Mouse (Mus musculus): ENCODE data around the gene Fam43b. TPM values are rescaled to one million over a fixed set of nuclear protein-coding genes. Genes with fewer than 3 reads are reported as not detected.
A peak's percentile ranks its signal among the peaks of the same experiment; 100 is the strongest.
"Not testable (repeated sequence)": the region's sequence is repeated elsewhere in the genome, so short reads cannot be mapped to it uniquely, and the experiment has no call there.

Fam43b gene
- 0.31 TPM in 1 of 2 replicates, not detected in the other for polyA plus RNA-seq (2015; fragmentation: Nextera tagmentation; extraction: Ambion mirVana)

GRCm38 (mm10) chr4:138395971-138396645, at the start of gene Fam43b:
Fam43b (minus strand) TSS chr4:138396528.
- Histone ChIP-seq H3K36me3 (no peaks in the 10 kb centered on the region), H3K27me3 (replicated peaks) (peaks cover 55% of the 10 kb centered on the region), H3K4me2 (peak within 1 kb of the TSS; percentile 72), H3K9ac (no peak within 1 kb of the TSS), H3K4me3 (replicated peaks) (peak within 1 kb of the TSS; percentile 37), H3K27ac (no peak within 1 kb of the TSS), H3K4me1 (peaks cover 15% of the 10 kb centered on the region), H3K9me3 (no peaks in the 10 kb centered on the region)
- peak; percentile 22; the same call in 1 of the 2 replicates for ATAC-seq (ENCODE audit: insufficient read depth, low FRiP score, low read depth)
- WGBS, result under 1% methylated on average over 46 of the region's 46 CpGs

GRCm38 (mm10) chr4:138444941-138445340, 48.6 kb upstream of the Fam43b start:
- H3K4me2 ChIP-seq, result no peak overlapping the region
- H3K27me3 ChIP-seq (replicated peaks), result no peaks in the 10 kb centered on the region
- no peak overlapping the region for H3K27ac ChIP-seq
- peaks cover 14% of the 10 kb centered on the region for H3K36me3 ChIP-seq
- no peaks in the 10 kb centered on the region for H3K4me1 ChIP-seq
- H3K4me3 ChIP-seq (replicated peaks), result no peak overlapping the region
- WGBS, result 23% methylated on average over 5 of the region's 5 CpGs
- no peak for ATAC-seq (ENCODE audit: insufficient read depth, low FRiP score, low read depth)
- H3K9ac ChIP-seq, result no peak overlapping the region
- H3K9me3 ChIP-seq, result no peaks in the 10 kb centered on the region

GRCm38 (mm10) chr4:138440062-138440461, 43.7 kb upstream of the Fam43b start:
- peaks cover 11% of the 10 kb centered on the region for H3K4me1 ChIP-seq
- ATAC-seq (ENCODE audit: insufficient read depth, low FRiP score, low read depth), result no peak
- peaks cover 50% of the 10 kb centered on the region for H3K36me3 ChIP-seq
- H3K9me3 ChIP-seq, result no peaks in the 10 kb centered on the region
- H3K4me2 ChIP-seq, result no peak overlapping the region
- no peak overlapping the region for H3K27ac ChIP-seq
- no peaks in the 10 kb centered on the region for H3K27me3 ChIP-seq (replicated peaks)
- H3K4me3 ChIP-seq (replicated peaks), result no peak overlapping the region
- WGBS, result 34% methylated on average over 3 of the region's 3 CpGs
- H3K9ac ChIP-seq, result no peak overlapping the region

- Histone ChIP-seq H3K4me3 (replicated peaks) (peak within 1 kb of the TSS; percentile 79), H3K27me3 (replicated peaks) (no peaks in the 10 kb centered on the region), H3K9ac (peak within 1 kb of the TSS; percentile 81), H3K27ac (peak within 1 kb of the TSS; percentile 72), H3K36me3 (peaks cover 34% of the 10 kb centered on the region), H3K4me1 (peaks cover 13% of the 10 kb centered on the region), H3K9me3 (no peaks in the 10 kb centered on the region), H3K4me2 (peak within 1 kb of the TSS; percentile 86)
- peak; percentile 89 for ATAC-seq (ENCODE audit: insufficient read depth, low FRiP score, low read depth)
- WGBS, result under 1% methylated on average over 64 of the region's 64 CpGs
Observed at GRCm38 (mm10) chr4:138434347-138435316, 38.3 kb upstream of the Fam43b start, which contains the start of gene Mul1. Mul1 (plus strand) TSS chr4:138434671.

- WGBS, result 55% methylated on average over 8 of the region's 8 CpGs
- H3K9me3 ChIP-seq, result no peaks in the 10 kb centered on the region
- H3K27ac ChIP-seq, result no peak overlapping the region
- peaks cover 13% of the 10 kb centered on the region for H3K4me1 ChIP-seq
- no peak overlapping the region for H3K4me2 ChIP-seq
- no peak overlapping the region for H3K9ac ChIP-seq
- peaks cover 2% of the 10 kb centered on the region; the same call in 1 of the 2 replicates for H3K36me3 ChIP-seq
- no peaks in the 10 kb centered on the region for H3K27me3 ChIP-seq (replicated peaks)
- no peak for ATAC-seq (ENCODE audit: insufficient read depth, low FRiP score, low read depth)
- H3K4me3 ChIP-seq (replicated peaks), result no peak overlapping the region
Observed at GRCm38 (mm10) chr4:138431340-138431739, 35.0 kb upstream of the Fam43b start.

GRCm38 (mm10) chr4:138429778-138430177, 33.5 kb upstream of the Fam43b start:
- 40% methylated on average over 3 of the region's 3 CpGs for WGBS
- Histone ChIP-seq H3K4me2 (no peak overlapping the region), H3K4me1 (no peaks in the 10 kb centered on the region; the same call in 1 of the 2 replicates), H3K4me3 (replicated peaks) (no peak overlapping the region), H3K27ac (no peak overlapping the region), H3K27me3 (replicated peaks) (no peaks in the 10 kb centered on the region), H3K36me3 (no peaks in the 10 kb centered on the region), H3K9ac (no peak overlapping the region), H3K9me3 (no peaks in the 10 kb centered on the region)
- no peak for ATAC-seq (ENCODE audit: insufficient read depth, low FRiP score, low read depth)

- 37% methylated on average over 22 of the region's 22 CpGs for WGBS
- H3K36me3 ChIP-seq, result no peaks in the 10 kb centered on the region
- no peak overlapping the region for H3K9ac ChIP-seq
- H3K27me3 ChIP-seq (replicated peaks), result no peaks in the 10 kb centered on the region
- H3K27ac ChIP-seq, result no peak overlapping the region
- ATAC-seq (ENCODE audit: insufficient read depth, low FRiP score, low read depth), result no peak
- peak overlapping the region; percentile 43 for H3K4me2 ChIP-seq
- no peaks in the 10 kb centered on the region for H3K9me3 ChIP-seq
- H3K4me3 ChIP-seq (replicated peaks), result no peak overlapping the region
- H3K4me1 ChIP-seq, result no peaks in the 10 kb centered on the region
Observed at GRCm38 (mm10) chr4:138426778-138427705, 30.7 kb upstream of the Fam43b start.

GRCm38 (mm10) chr4:138425604-138426003, 29.3 kb upstream of the Fam43b start:
- H3K4me3 ChIP-seq (replicated peaks); ATAC-seq (ENCODE audit: insufficient read depth, low FRiP score, low read depth); H3K9me3 ChIP-seq; H3K4me1 ChIP-seq; H3K36me3 ChIP-seq; H3K4me2 ChIP-seq; H3K27ac ChIP-seq; H3K27me3 ChIP-seq (replicated peaks); H3K9ac ChIP-seq: not testable (repeated sequence)
- WGBS, result 92% methylated on average over 14 of the region's 14 CpGs

GRCm38 (mm10) chr4:138425028-138425427, 28.7 kb upstream of the Fam43b start:
- Histone ChIP-seq H3K4me1 (no peaks in the 10 kb centered on the region), H3K27ac (no peak overlapping the region), H3K27me3 (replicated peaks) (no peaks in the 10 kb centered on the region), H3K36me3 (no peaks in the 10 kb centered on the region), H3K4me3 (replicated peaks) (no peak overlapping the region), H3K9ac (no peak overlapping the region), H3K4me2 (no peak overlapping the region), H3K9me3 (no peaks in the 10 kb centered on the region)
- ATAC-seq (ENCODE audit: insufficient read depth, low FRiP score, low read depth), result no peak
- WGBS, result 77% methylated on average over 6 of the region's 6 CpGs

- peak; percentile 58; the same call in 1 of the 2 replicates for ATAC-seq (ENCODE audit: insufficient read depth, low FRiP score, low read depth)
Observed at GRCm38 (mm10) chr4:138418340-138418957, 22.1 kb upstream of the Fam43b start.

GRCm38 (mm10) chr4:138417882-138418281, 21.6 kb upstream of the Fam43b start:
- Histone ChIP-seq H3K36me3 (no peaks in the 10 kb centered on the region), H3K27ac (no peak overlapping the region), H3K27me3 (replicated peaks) (0 out of 2 replicates have a peak, but pooled peaks cover 3% of the 10 kb centered on the region), H3K4me1 (peaks cover 3% of the 10 kb centered on the region; the same call in 1 of the 2 replicates), H3K4me2 (no peak overlapping the region), H3K9me3 (no peaks in the 10 kb centered on the region), H3K4me3 (replicated peaks) (no peak overlapping the region), H3K9ac (no peak overlapping the region)
- 85% methylated on average over 4 of the region's 4 CpGs for whole genome bisulfite sequencing
- ATAC-seq (ENCODE audit: insufficient read depth, low FRiP score, low read depth), result no peak

More at GRCm38 (mm10) chr4:138418340-138418957, 22.1 kb upstream of the Fam43b start:
- Histone ChIP-seq H3K9me3 (no peaks in the 10 kb centered on the region), H3K27ac (no peak overlapping the region), H3K9ac (no peak overlapping the region), H3K4me3 (replicated peaks) (no peak overlapping the region), H3K4me2 (no peak overlapping the region), H3K4me1 (peaks cover 3% of the 10 kb centered on the region; the same call in 1 of the 2 replicates), H3K27me3 (replicated peaks) (0 out of 2 replicates have a peak, but pooled peaks cover 3% of the 10 kb centered on the region), H3K36me3 (no peaks in the 10 kb centered on the region)
- WGBS, result 48% methylated on average over 11 of the region's 11 CpGs
